Mouse (Mus musculus) telencephalon, adult 2 months (tissue): ENCODE data around the gene Schip1.

Source experiments
- DNase-seq: peaks from one replicate; pipeline ENCODE4 v3.0.0-alpha.2; 2011; ENCODE audit warnings: low read depth, low spot score

The Schip1 gene

GRCm38 (mm10) chr3:68383672-68384071 is 319.1 kb downstream of the Schip1 start:
- DNase-seq = no peak

- no peak for DNase-seq
These were observed 320.9 kb downstream of the Schip1 start for GRCm38 (mm10) chr3:68385544-68385943.

- no peak for DNase-seq
These were observed 323.4 kb downstream of the Schip1 start for GRCm38 (mm10) chr3:68388023-68388422.

GRCm38 (mm10) chr3:68393578-68393977 is 329.0 kb downstream of the Schip1 start:
- no peak for DNase-seq

GRCm38 (mm10) chr3:68398691-68399090 is 334.1 kb downstream of the Schip1 start:
- no peak for DNase-seq

GRCm38 (mm10) chr3:68400121-68400520 is 335.5 kb downstream of the Schip1 start:
- no peak for DNase-seq

- DNase-seq = no peak
These were observed 338.7 kb downstream of the Schip1 start for GRCm38 (mm10) chr3:68403343-68403742.

GRCm38 (mm10) chr3:68403783-68404217 is 339.2 kb downstream of the Schip1 start:
- DNase-seq = peak; percentile 18

GRCm38 (mm10) chr3:68405724-68406123 is 341.1 kb downstream of the Schip1 start:
- DNase-seq = no peak

GRCm38 (mm10) chr3:68412262-68412661 is 347.7 kb downstream of the Schip1 start:
- no peak for DNase-seq

- DNase-seq = peak; percentile 53
These were observed 355.2 kb downstream of the Schip1 start for GRCm38 (mm10) chr3:68419792-68420191.

- DNase-seq = no peak
These were observed 356.3 kb downstream of the Schip1 start for GRCm38 (mm10) chr3:68420927-68421326.

GRCm38 (mm10) chr3:68421849-68422248 is 357.2 kb downstream of the Schip1 start:
- no peak for DNase-seq

GRCm38 (mm10) chr3:68428081-68428480 is 363.5 kb downstream of the Schip1 start:
- no peak for DNase-seq

- no peak for DNase-seq
These were observed 369.8 kb downstream of the Schip1 start for GRCm38 (mm10) chr3:68434435-68434834.

- no peak for DNase-seq
These were observed 370.3 kb downstream of the Schip1 start for GRCm38 (mm10) chr3:68434897-68435296.

GRCm38 (mm10) chr3:68448480-68448879 is 383.9 kb downstream of the Schip1 start:
- DNase-seq = no peak

- DNase-seq = no peak
These were observed 387.0 kb downstream of the Schip1 start for GRCm38 (mm10) chr3:68451634-68452033.

- DNase-seq = no peak
These were observed 388.7 kb downstream of the Schip1 start for GRCm38 (mm10) chr3:68453266-68453665.

- DNase-seq = no peak
These were observed 389.3 kb downstream of the Schip1 start for GRCm38 (mm10) chr3:68453719-68454455.

- DNase-seq = peak; percentile 88
These were observed 402.0 kb downstream of the Schip1 start for GRCm38 (mm10) chr3:68466643-68467042.

- DNase-seq = no peak
These were observed 403.5 kb downstream of the Schip1 start for GRCm38 (mm10) chr3:68467941-68468687.

GRCm38 (mm10) chr3:68469643-68470042 is 405.0 kb downstream of the Schip1 start:
- DNase-seq = no peak
